Mouse (Mus musculus) liver, adult 2 months (tissue): ENCODE measurements at regions not wholly inside any gene's neighbourhood (a gene's known extent, or its start where the extent isn't known, plus 50 kb on each side); places are given as distances from the start of the nearest gene placed in this dataset.

Experiments used
- CTCF ChIP-seq: fragments of 200-500 bp; IDR thresholded peaks from 2 replicates; pipeline ENCODE4 v1.5.1; 2011; ENCODE audit warnings: low read depth, low read length, control low read depth
- POLR2A ChIP-seq: fragments of 200-500 bp; IDR thresholded peaks from 2 replicates; pipeline ENCODE4 v1.6.1; 2011; ENCODE audit warnings: low read length, control low read depth; ENCODE audit not compliant: insufficient read depth; ENCODE audit errors: extremely low read depth

GRCm38 (mm10) chr11:19205174-19205573 lies 186.4 kb upstream of the Meis1 start:
- TF ChIP-seq POLR2A (no peak), CTCF (no peak)
